ENCODE assay signal across 10 mouse cellular contexts in genomic region chr2:14258345-14258850, GRCm38 (mm10).
"Had no signal": no experiment of that assay in that cellular context is flagged by ENCODE, and none has a peak within 500 bp of the region (broad histone marks: within the 10 kb centered on the region; RNA-seq: fewer than 3 reads in every experiment).

No protein-coding gene starts in this region.

- ATAC-seq: inflammation-experienced regulatory T-cells, adult 6 months; liver, embryonic 12.5 days had no signal

- H3K9ac ChIP-seq: limb, embryonic 15.5 days; liver, embryonic 12.5 days; neural tube, embryonic 15.5 days had no signal

- H3K27me3 ChIP-seq: limb, embryonic 15.5 days; liver, embryonic 12.5 days; neural tube, embryonic 15.5 days had no signal

- H3K4me2 ChIP-seq: limb, embryonic 15.5 days; liver, embryonic 12.5 days; neural tube, embryonic 15.5 days had no signal

- H3K36me3 ChIP-seq: limb, embryonic 15.5 days; liver, embryonic 12.5 days; neural tube, embryonic 15.5 days had no signal

- H3K27ac ChIP-seq: layer of hippocampus, adult 2 months; limb, embryonic 15.5 days; liver, embryonic 12.5 days; neural tube, embryonic 15.5 days had no signal

- H3K9me3 ChIP-seq: limb, embryonic 15.5 days; liver, embryonic 12.5 days; neural tube, embryonic 15.5 days had no signal

- H3K4me1 ChIP-seq: limb, embryonic 15.5 days; liver, embryonic 12.5 days; neural tube, embryonic 15.5 days had no signal

- DNase-seq: kidney, adult 9 months; kidney, postnatal 36 days; midbrain, embryonic 14.5 days; thymus, postnatal 4 days had no signal

- H3K4me3 ChIP-seq: layer of hippocampus, adult 2 months; limb, embryonic 15.5 days; liver, embryonic 12.5 days; myocyte; neural tube, embryonic 15.5 days had no signal
